Mouse (Mus musculus) layer of hippocampus, adult 9-10 months (tissue): ENCODE results near the gene Lrpap1.

Source experiments
- DNase-seq: peaks from one replicate; pipeline ENCODE4 v3.0.0; 2022; ENCODE audit warnings: low spot score

The Lrpap1 gene

GRCm38 (mm10) chr5:35056604-35057432, 48.7 kb downstream of the Lrpap1 start, which contains the start of gene Dok7:
Dok7 (plus strand) TSS chr5:35056766.
- no peak for DNase-seq

- DNase-seq: no peak
Measured at GRCm38 (mm10) chr5:35055076-35055475, 50.5 kb downstream of the Lrpap1 start.

GRCm38 (mm10) chr5:35054628-35055027, 50.9 kb downstream of the Lrpap1 start:
- DNase-seq: no peak

- no peak for DNase-seq
Measured at GRCm38 (mm10) chr5:35050541-35050940, 55.0 kb downstream of the Lrpap1 start.

GRCm38 (mm10) chr5:35043110-35043451, 62.5 kb downstream of the Lrpap1 start:
- peak; percentile 82 for DNase-seq

- no peak for DNase-seq
Measured at GRCm38 (mm10) chr5:35042431-35043109, 63.0 kb downstream of the Lrpap1 start.
